Mouse (Mus musculus) inflammation-experienced regulatory T-cells, adult 16 weeks (primary cell): ENCODE data around the gene Mnd1. TPM values are rescaled to one million over a fixed set of nuclear protein-coding genes. Genes with fewer than 3 reads are reported as not detected.

Experiments used
- polyA plus RNA-seq: library from polyadenylated mRNA; unstranded; fragments of 100-300 nt; shearing (Covaris generic); gene quantifications from one replicate; pipeline ENCODE4 v1.2.1, GENCODE M21; 2017

Mnd1 gene
- polyA plus RNA-seq = 0.79 TPM

GRCm38 (mm10) chr3:84155558-84156006 lies at the start of gene Mnd1:
TSS of gene Mnd1 (minus strand) at chr3:84155786.

GRCm38 (mm10) chr3:84173581-84174154 lies 18.1 kb upstream of the Mnd1 start, which contains the start of gene Gm6525:
TSS of gene Gm6525 (plus strand) at chr3:84174104.

GRCm38 (mm10) chr3:84039646-84040475 lies 115.7 kb downstream of the Mnd1 start, which contains the start of gene Tmem131l:
TSS of gene Tmem131l (minus strand) at chr3:84040175.

Other genes with a start within 250 kb of the Mnd1 start
- gene Tmem131l, start 115.6 kb downstream of the Mnd1 start, polyA plus RNA-seq = 54.0 TPM
- not detected for gene Gm6525, start 18.3 kb upstream of the Mnd1 start, polyA plus RNA-seq
- 5.1 TPM for gene Trim2, start 151.1 kb upstream of the Mnd1 start, polyA plus RNA-seq